Mouse (Mus musculus) limb, embryonic 11.5 days (tissue): Measurements from ENCODE around the gene Akirin2. TPM values are rescaled to one million over a fixed set of nuclear protein-coding genes. Genes with fewer than 3 reads are reported as not detected.

ENCODE experiments used
- ATAC-seq: fragments of 200-750 bp; cut with Nextera tagmentation; 2 replicates; pipeline ENCODE4 v1.8.0; 2017; ENCODE audit warnings: low read depth; ENCODE audit not compliant: insufficient number of reproducible peaks, low FRiP score, low TSS enrichment
- DNase-seq: peaks from one replicate; pipeline ENCODE4 v3.0.0-alpha.2; 2015; ENCODE audit warnings: low spot score
- H3K27ac ChIP-seq: fragments of 300-500 bp; sonication (generic); replicated peaks from 2 replicates; pipeline ENCODE4 v1.5.1; 2014; ENCODE audit warnings: low read depth, mild to moderate bottlenecking, low read length
- H3K27me3 ChIP-seq: fragments of 300-500 bp; sonication (generic); 2 replicates; pipeline ENCODE4 v1.6.1; 2014; ENCODE audit warnings: mild to moderate bottlenecking, low read length, mixed read lengths; ENCODE audit not compliant: control insufficient read depth, insufficient read depth
- H3K36me3 ChIP-seq: fragments of 300-500 bp; sonication (generic); 2 replicates; pipeline ENCODE4 v1.6.1; 2014; ENCODE audit warnings: mild to moderate bottlenecking, low read length, moderate library complexity, mixed read lengths; ENCODE audit not compliant: control insufficient read depth, insufficient read depth
- H3K4me1 ChIP-seq: fragments of 300-500 bp; sonication (generic); 2 replicates; pipeline ENCODE4 v1.6.1; 2014; ENCODE audit warnings: low read length, mixed read lengths; ENCODE audit not compliant: control insufficient read depth, insufficient read depth
- H3K4me2 ChIP-seq: fragments of 300-500 bp; sonication (generic); 2 replicates; pipeline ENCODE4 v1.6.1; 2014; ENCODE audit warnings: low read depth, mild to moderate bottlenecking, moderate library complexity; ENCODE audit not compliant: severe bottlenecking
- H3K4me3 ChIP-seq: fragments of 300-500 bp; sonication (generic); 2 replicates; pipeline ENCODE4 v1.5.1; 2014; ENCODE audit warnings: low read depth, low read length
- H3K9ac ChIP-seq: fragments of 300-500 bp; sonication (generic); 2 replicates; pipeline ENCODE4 v1.6.1; 2014; ENCODE audit warnings: mild to moderate bottlenecking, low read length
- H3K9me3 ChIP-seq: fragments of 300-500 bp; sonication (generic); 2 replicates; pipeline ENCODE4 v1.6.1; 2016; ENCODE audit warnings: low read length; ENCODE audit not compliant: control insufficient read depth
- WGBS: fragments of 180-500 bp; shearing (Covaris S2); extraction: QIAGEN DNeasy Blood & Tissue Kit; methylation state at CpG from one replicate; pipeline ENCODE4 v1.1.7; 2014; 5-methylcytosine and 5-hydroxymethylcytosine counted together
- polyA plus RNA-seq: library from polyadenylated mRNA; unstranded; fragments of >200 nt; fragmentation: Nextera tagmentation; extraction: Ambion mirVana; gene quantifications from 2 replicates; pipeline ENCODE4 v1.2.1, GENCODE M21; 2014

Gene Akirin2
- 77.8 and 84.0 TPM in 2 replicates for polyA plus RNA-seq

DNA sequence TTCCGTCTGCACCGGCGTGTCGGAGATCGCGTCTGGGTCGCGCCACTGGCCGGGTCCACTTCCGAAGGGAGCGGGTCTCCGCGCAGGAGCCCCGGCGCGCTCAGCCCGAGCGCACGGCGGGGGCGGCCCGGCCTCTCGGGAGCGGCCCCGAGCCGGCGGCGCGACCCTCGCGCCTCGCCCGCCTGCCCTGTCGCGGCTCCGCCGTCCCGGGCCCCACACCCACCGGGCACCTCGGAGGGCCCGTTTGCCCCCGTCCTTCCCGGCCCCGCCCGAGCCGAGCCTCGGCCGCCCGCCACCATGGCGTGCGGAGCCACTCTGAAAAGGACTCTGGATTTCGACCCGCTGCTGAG lies at the start of gene Akirin2:
Gene Akirin2 (plus strand): TSS at position 190 of the 350 bp plus-strand sequence.
- Histone ChIP-seq H3K27ac (peak within 1 kb of the TSS; percentile 91), H3K4me3 (peak within 1 kb of the TSS; percentile 93), H3K9ac (peak within 1 kb of the TSS; percentile 95), H3K4me1 (no peaks in the 10 kb centered on the region), H3K27me3 (no peaks in the 10 kb centered on the region), H3K36me3 (no peaks in the 10 kb centered on the region; the same call in 1 of the 2 replicates), H3K9me3 (no peaks in the 10 kb centered on the region), H3K4me2 (peak within 1 kb of the TSS; percentile 63)
- DNase-seq (no peak), ATAC-seq (peak; percentile 63)
- under 1% methylated on average over 45 of the region's 53 CpGs for WGBS

DNA sequence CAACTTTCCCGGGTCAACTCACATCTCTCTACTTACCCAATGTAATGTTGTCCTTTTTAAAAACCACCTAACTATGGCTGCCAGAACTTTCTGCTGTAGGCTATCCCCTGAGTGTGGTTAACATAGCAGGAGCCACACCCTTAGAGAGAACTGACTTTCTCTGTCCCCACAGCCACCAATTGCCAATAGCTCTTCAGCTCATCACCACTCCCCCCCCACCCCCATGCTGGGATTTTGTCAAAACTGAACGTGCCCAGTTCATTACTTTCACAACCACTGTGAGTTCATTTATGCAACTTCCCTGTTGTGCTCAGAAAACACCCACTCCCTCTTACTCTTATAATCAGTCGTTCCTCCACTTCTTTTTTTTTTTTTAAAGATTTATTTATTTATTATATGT lies 40.4 kb upstream of the Akirin2 start:
- ATAC-seq (no peak), DNase-seq (no peak)
- Histone ChIP-seq H3K4me2 (no peak overlapping the region), H3K27me3 (no peaks in the 10 kb centered on the region), H3K9me3 (no peaks in the 10 kb centered on the region), H3K27ac (no peak overlapping the region), H3K4me1 (no peaks in the 10 kb centered on the region), H3K4me3 (no peak overlapping the region), H3K36me3 (no peaks in the 10 kb centered on the region), H3K9ac (no peak overlapping the region)
- 85% methylated on average over 3 of the region's 3 CpGs for WGBS

DNA sequence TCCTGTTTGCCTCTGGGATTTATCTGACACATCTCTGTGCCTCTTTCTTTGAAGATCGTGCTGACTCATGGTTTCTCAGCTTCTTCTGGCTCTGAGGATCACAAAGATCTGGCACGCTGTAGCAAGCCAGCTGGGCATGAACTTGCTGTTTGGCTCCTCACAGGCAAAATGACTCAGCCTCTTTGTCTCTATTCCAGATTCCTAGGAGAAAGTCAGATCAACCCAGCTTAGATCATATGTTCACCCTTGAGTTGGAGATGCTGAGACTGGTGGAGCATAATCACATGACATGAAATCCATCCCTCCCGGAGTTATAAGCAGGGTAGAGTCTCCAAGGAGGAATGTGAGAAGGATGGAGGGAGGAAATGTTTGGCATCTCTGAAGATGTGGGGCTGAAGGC lies 27.9 kb upstream of the Akirin2 start:
- 79% methylated on average over 3 of the region's 3 CpGs for WGBS
- Histone ChIP-seq H3K36me3 (no peaks in the 10 kb centered on the region), H3K27ac (no peak overlapping the region), H3K9ac (no peak overlapping the region), H3K4me2 (no peak overlapping the region), H3K27me3 (no peaks in the 10 kb centered on the region), H3K4me3 (no peak overlapping the region), H3K9me3 (no peaks in the 10 kb centered on the region), H3K4me1 (no peaks in the 10 kb centered on the region)
- ATAC-seq, result no peak
- DNase-seq, result no peak

DNA sequence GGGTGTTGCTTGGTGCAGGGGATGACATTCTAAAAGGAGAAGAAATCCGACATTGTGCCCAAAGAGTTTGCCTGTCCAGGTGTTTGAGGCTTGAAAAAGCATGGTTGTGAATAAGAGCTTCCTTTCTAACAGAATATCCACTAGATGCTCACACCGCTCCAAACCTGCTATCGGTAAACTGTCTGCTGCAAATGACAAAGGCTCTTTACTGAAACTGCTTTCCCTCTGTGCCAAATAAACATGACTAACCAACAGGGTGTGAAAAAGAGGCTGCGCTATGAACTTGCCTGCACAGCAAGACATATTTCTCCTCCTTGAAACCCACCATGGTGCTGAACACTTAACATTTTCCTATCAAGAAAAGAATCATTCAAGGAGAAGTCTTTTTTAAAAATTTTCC lies 27.2 kb upstream of the Akirin2 start:
- Histone ChIP-seq H3K9ac (no peak overlapping the region), H3K27ac (no peak overlapping the region), H3K27me3 (no peaks in the 10 kb centered on the region), H3K9me3 (no peaks in the 10 kb centered on the region), H3K36me3 (no peaks in the 10 kb centered on the region), H3K4me1 (no peaks in the 10 kb centered on the region), H3K4me3 (no peak overlapping the region), H3K4me2 (no peak overlapping the region)
- WGBS, result 89% methylated on average over 4 of the region's 4 CpGs
- DNase-seq (no peak), ATAC-seq (no peak)

DNA sequence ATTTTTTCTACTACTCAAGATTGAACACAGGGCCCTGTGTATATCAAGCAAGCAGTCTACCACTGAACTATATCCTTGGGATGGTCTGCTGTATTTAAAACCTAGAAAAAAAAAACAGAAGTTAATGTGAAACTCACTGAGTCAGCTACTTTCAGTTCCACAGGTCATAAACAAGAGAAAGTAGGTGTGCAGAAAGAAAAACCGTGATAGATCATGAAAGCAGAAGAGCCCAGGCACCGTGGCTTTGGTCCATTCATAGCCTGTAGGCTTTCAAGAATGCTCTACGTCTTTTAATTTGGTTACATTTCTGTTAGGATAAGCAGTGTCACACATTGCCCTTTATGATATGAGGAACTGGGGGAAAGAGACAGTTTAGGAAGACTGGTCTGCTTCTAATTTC lies 24.0 kb upstream of the Akirin2 start:
- DNase-seq (no peak), ATAC-seq (no peak)
- H3K9ac ChIP-seq, result no peak overlapping the region
- H3K4me2 ChIP-seq, result no peak overlapping the region
- WGBS, result 84% methylated on average over 3 of the region's 3 CpGs
- no peak overlapping the region for H3K27ac ChIP-seq
- no peak overlapping the region for H3K4me3 ChIP-seq
- no peaks in the 10 kb centered on the region for H3K27me3 ChIP-seq
- H3K4me1 ChIP-seq, result no peaks in the 10 kb centered on the region
- H3K9me3 ChIP-seq, result no peaks in the 10 kb centered on the region
- no peaks in the 10 kb centered on the region for H3K36me3 ChIP-seq

DNA sequence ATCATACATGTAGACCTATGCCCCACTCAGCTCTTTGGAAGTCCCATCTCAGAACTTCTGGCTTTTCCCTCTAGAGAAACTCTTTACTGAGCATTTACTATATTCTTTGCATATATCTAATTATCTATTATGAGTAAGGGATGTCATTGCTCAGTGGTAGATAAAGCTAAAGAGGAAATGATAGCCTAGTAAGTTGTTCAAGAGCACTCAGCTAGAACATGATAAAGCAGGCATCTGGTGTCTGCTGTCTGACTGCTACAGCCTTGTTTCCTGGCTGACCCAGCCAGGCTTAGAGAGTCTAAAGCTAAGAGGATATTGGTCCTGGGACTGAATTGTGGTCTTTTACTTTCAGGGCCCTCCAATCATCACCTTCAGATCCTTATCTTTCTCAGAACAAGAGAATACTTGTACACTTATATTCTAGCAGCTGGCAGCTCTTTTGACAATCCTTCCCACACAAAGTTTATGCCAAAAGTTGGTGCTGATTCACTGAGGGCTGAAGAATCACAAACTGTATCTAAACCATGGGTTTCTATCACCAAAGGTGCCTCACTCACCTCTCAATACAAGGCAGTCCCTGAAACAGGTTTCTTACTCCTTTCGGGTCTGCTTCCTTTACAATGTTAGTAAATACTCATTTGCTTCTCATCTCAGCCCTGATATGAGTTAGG lies 22.2 kb upstream of the Akirin2 start:
- no peak overlapping the region for H3K27ac ChIP-seq
- H3K4me1 ChIP-seq, result no peaks in the 10 kb centered on the region
- 88% methylated on average over 1 of the region's 1 CpGs for WGBS
- DNase-seq (no peak), ATAC-seq (no peak)
- no peak overlapping the region for H3K4me3 ChIP-seq
- H3K9ac ChIP-seq, result no peak overlapping the region
- no peaks in the 10 kb centered on the region for H3K27me3 ChIP-seq
- no peaks in the 10 kb centered on the region for H3K36me3 ChIP-seq
- no peaks in the 10 kb centered on the region for H3K9me3 ChIP-seq
- H3K4me2 ChIP-seq, result no peak overlapping the region

DNA sequence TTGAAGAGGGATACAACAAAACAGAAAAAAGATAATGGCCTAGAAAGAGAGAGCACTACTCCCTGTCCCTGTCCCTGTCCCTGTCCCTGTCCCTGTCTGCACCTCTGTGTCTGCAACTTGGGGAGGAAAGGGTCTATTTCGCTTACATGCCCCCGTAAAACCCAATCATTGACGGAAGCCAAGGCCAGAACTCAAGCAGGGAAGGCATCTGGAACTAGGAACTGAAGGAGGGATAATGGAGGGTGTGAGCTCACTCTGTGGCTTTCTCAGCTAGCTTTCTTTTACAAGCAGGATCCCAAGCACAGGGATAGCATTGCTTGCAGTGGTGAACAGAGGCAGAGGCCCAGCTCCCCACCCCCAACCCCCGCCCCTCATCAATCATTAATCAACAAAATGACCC lies 21.4 kb upstream of the Akirin2 start:
- 52% methylated on average over 4 of the region's 4 CpGs for WGBS

DNA sequence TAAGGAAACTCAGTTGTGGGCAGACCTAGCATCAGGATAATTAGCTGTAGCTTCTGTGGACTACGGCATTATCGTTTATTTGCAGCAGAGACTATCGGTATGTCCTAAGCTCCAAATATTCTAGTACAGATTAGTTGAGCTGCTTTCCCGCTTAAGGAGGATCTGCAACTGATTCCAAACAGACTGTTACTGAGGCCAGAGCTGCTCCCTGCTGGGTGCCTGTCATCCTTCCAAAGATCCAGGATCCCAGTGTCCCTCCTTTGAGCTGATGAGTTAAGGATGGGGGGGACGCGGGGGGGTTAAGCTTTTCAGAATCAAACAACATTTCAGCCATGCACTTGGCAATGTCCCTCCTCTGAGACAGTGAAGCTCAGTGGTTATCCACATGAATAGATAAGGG lies 20.8 kb upstream of the Akirin2 start:
- H3K4me1 ChIP-seq, result no peaks in the 10 kb centered on the region
- H3K36me3 ChIP-seq, result no peaks in the 10 kb centered on the region
- no peak overlapping the region for H3K27ac ChIP-seq
- no peaks in the 10 kb centered on the region for H3K9me3 ChIP-seq
- no peak overlapping the region for H3K4me2 ChIP-seq
- no peak for ATAC-seq
- H3K9ac ChIP-seq, result no peak overlapping the region
- no peak overlapping the region for H3K4me3 ChIP-seq
- H3K27me3 ChIP-seq, result no peaks in the 10 kb centered on the region
- WGBS, result 90% methylated on average over 6 of the region's 6 CpGs
- DNase-seq, result no peak

More for the DNA sequence above, 21.4 kb upstream of the Akirin2 start:
- Histone ChIP-seq H3K4me3 (no peak overlapping the region), H3K36me3 (no peaks in the 10 kb centered on the region), H3K9ac (no peak overlapping the region), H3K27me3 (no peaks in the 10 kb centered on the region), H3K4me1 (no peaks in the 10 kb centered on the region), H3K27ac (no peak overlapping the region), H3K4me2 (no peak overlapping the region), H3K9me3 (no peaks in the 10 kb centered on the region)
- ATAC-seq (no peak), DNase-seq (no peak)
